Comparison of ENCODE assay signal across 8 mouse cellular contexts in the genomic region with DNA sequence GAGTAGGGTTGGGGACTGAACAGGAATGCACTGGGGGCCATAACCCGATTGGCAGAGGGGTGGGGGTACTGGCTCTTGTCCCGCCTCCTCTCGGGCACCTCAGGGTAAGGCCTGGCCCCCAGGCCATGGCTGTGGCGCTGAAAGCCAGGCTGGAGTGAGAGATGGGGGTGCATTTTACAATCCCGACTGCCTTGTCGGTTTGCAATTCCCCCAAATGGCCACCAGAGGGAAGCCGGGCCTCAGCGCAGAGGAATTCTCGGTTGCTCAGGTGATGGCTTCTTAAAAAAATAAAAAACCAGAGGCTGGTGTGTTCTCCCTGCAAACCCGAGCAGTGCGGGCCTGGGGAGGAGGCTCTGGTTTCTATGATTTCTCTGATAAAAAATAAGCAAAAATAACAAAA. TPM values are rescaled to one million over a fixed set of nuclear protein-coding genes. Genes with fewer than 3 reads are reported as not detected.
DNase-seq lines count a peak whose midpoint lies in the region; ATAC-seq and TF ChIP-seq lines count a peak whose summit lies in the region.

No protein-coding gene starts in this region.

- peak; percentile 52 for DNase-seq in gastrocnemius, adult 2 months
- DNase-seq in gastrocnemius, postnatal 25 days = no peak
- peak; percentile 45 for DNase-seq in 3134 (ENCODE audit: extremely low read depth, insufficient read length, low spot score)
- DNase-seq in T-cell, adult 2 months (ENCODE audit: low spot score) = peak; percentile 62
- peak; percentile 71 to 72 for DNase-seq in cerebellum, postnatal 36 days
- DNase-seq in kidney, adult 9 months = peak; percentile 65
- peak; percentile 71 for DNase-seq in thymus, postnatal 4 days

- H3K4me3 ChIP-seq in gastrocnemius, adult 2 months = no peak overlapping the region

- peak; percentile 53 for ATAC-seq in megakaryocyte, adult 5-6 weeks (ENCODE audit: poor library complexity, severe bottlenecking)

- peak; percentile 85 for TF ChIP-seq CTCF in gastrocnemius, adult 2 months (IDR thresholded peaks at IDR 0.05)

- intact Hi-C loops in gastrocnemius, adult 2 months (cut with DNase I) = loop anchor here (5.0 kb wide), 1 partner anchor 262 kb away; no protein-coding TSS in a partner anchor

- H3K27ac ChIP-seq in gastrocnemius, adult 2 months = no peak overlapping the region

RNA-seq across cellular contexts. Expression of a gene that starts 2.6 kb away (rescaled TPM):
- total RNA-seq in gastrocnemius, adult 2 months (2021) = under 1 TPM in 1 of 2 experiments, not detected in 1; 0.26 TPM
- total RNA-seq in gastrocnemius, postnatal 25 days (2021) = not detected
- not detected in 2 replicates for total RNA-seq in megakaryocyte, adult 5-6 weeks (2015)
- not detected in 2 replicates for total RNA-seq in megakaryocyte, adult 5-6 weeks (2017)

RNA-seq across cellular contexts. Expression of a gene that starts 3.0 kb away (rescaled TPM):
- not detected for total RNA-seq in gastrocnemius, adult 2 months (2021)
- not detected for total RNA-seq in gastrocnemius, postnatal 25 days (2021)
- 0.21 TPM in 1 of 2 replicates, not detected in the other for total RNA-seq in megakaryocyte, adult 5-6 weeks (2015)
- total RNA-seq in megakaryocyte, adult 5-6 weeks (2017) = not detected in 2 replicates

RNA-seq across cellular contexts. Expression of a gene that starts 31.3 kb away (rescaled TPM):
- total RNA-seq in gastrocnemius, adult 2 months (2021) = 10 to 100 TPM; 10.5 to 15.0 TPM
- total RNA-seq in gastrocnemius, postnatal 25 days (2021) = 10 to 100 TPM in 1 of 2 experiments, 1 to 10 TPM in 1; 5.8 to 12.5 TPM
- 10.2 and 11.7 TPM in 2 replicates for total RNA-seq in megakaryocyte, adult 5-6 weeks (2015)
- 9.1 and 13.4 TPM in 2 replicates for total RNA-seq in megakaryocyte, adult 5-6 weeks (2017)

RNA-seq across cellular contexts. Expression of a gene that starts 53.5 kb away (rescaled TPM):
- total RNA-seq in gastrocnemius, adult 2 months (2021) = not detected
- total RNA-seq in gastrocnemius, postnatal 25 days (2021) = under 1 TPM; 0.29 to 0.36 TPM
- total RNA-seq in megakaryocyte, adult 5-6 weeks (2015) = 1.9 and 2.5 TPM in 2 replicates
- 2.1 and 3.7 TPM in 2 replicates for total RNA-seq in megakaryocyte, adult 5-6 weeks (2017)
